Mouse (Mus musculus) CD8-positive naive resting alpha-beta T cell, adult 2 months (primary cell): ENCODE measurements around the gene Vmn1r125.
"Not testable (repeated sequence)": the region's sequence is repeated elsewhere in the genome, so short reads cannot be mapped to it uniquely, and the experiment has no call there.

Source experiments
- DNase-seq, 2 experiments: peaks; one replicate each; pipeline ENCODE4 v3.0.0; 2022; ENCODE audit warnings: low read depth in 2 of 2, low spot score in 2 of 2

Vmn1r125 gene

GRCm38 (mm10) chr7:21271879-21272278, at the start of gene Vmn1r125:
Gene Vmn1r125 (plus strand): TSS chr7:21272179.
- not testable (repeated sequence) for DNase-seq

GRCm38 (mm10) chr7:21260517-21260916, 11.5 kb upstream of the Vmn1r125 start, which contains the start of gene Vmn1r124:
Gene Vmn1r124 (minus strand): TSS chr7:21260617.
- DNase-seq: not testable (repeated sequence)

- not testable (repeated sequence) for DNase-seq
These were observed 29.4 kb downstream of the Vmn1r125 start, which contains the start of gene Vmn1r126 for GRCm38 (mm10) chr7:21301367-21301766. Gene Vmn1r126 (minus strand): TSS chr7:21301467.

GRCm38 (mm10) chr7:21319761-21320160, 47.8 kb downstream of the Vmn1r125 start, which contains the start of gene Vmn1r127:
Gene Vmn1r127 (minus strand): TSS chr7:21319861.
- not testable (repeated sequence) for DNase-seq
